Mouse (Mus musculus) midbrain, embryonic 14.5 days (tissue): ENCODE measurements around the gene Cd9. TPM values are rescaled to one million over a fixed set of nuclear protein-coding genes. Genes with fewer than 3 reads are reported as not detected.

Source experiments
- ATAC-seq: fragments of 200-750 bp; cut with Nextera tagmentation; 2 replicates; pipeline ENCODE4 v1.8.0; 2017; ENCODE audit warnings: moderate number of reproducible peaks, moderate library complexity; ENCODE audit not compliant: low FRiP score, low TSS enrichment
- DNase-seq: peaks from one replicate; pipeline ENCODE4 v3.0.0-alpha.2; 2015
- H3K27ac ChIP-seq: fragments of 300-500 bp; sonication (generic); replicated peaks from 2 replicates; pipeline ENCODE4 v1.5.1; 2014; ENCODE audit warnings: mild to moderate bottlenecking, low read depth, low read length, moderate library complexity
- H3K27me3 ChIP-seq: fragments of 300-500 bp; sonication (generic); 2 replicates; pipeline ENCODE4 v1.6.1; 2014; ENCODE audit warnings: low read length, control low read depth, mixed read lengths; ENCODE audit not compliant: control insufficient read depth, insufficient read depth
- H3K36me3 ChIP-seq: fragments of 300-500 bp; sonication (generic); 2 replicates; pipeline ENCODE4 v1.6.1; 2014; ENCODE audit warnings: low read length, control low read depth; ENCODE audit not compliant: control insufficient read depth, insufficient read depth
- H3K4me1 ChIP-seq: fragments of 300-500 bp; sonication (generic); 2 replicates; pipeline ENCODE4 v1.6.1; 2014; ENCODE audit warnings: mild to moderate bottlenecking, antibody characterized with exemption, low read length, control low read depth; ENCODE audit not compliant: control insufficient read depth, insufficient read depth
- H3K4me2 ChIP-seq: fragments of 300-500 bp; sonication (generic); 2 replicates; pipeline ENCODE4 v1.6.1; 2014; ENCODE audit warnings: mild to moderate bottlenecking, low read length, moderate library complexity
- H3K4me3 ChIP-seq: fragments of 300-500 bp; sonication (generic); replicated peaks from 2 replicates; pipeline ENCODE4 v1.5.1; 2014; ENCODE audit warnings: low read depth, low read length
- H3K9ac ChIP-seq: fragments of 300-500 bp; sonication (generic); replicated peaks from 2 replicates; pipeline ENCODE4 v1.6.1; 2014; ENCODE audit warnings: mild to moderate bottlenecking, low read length, moderate library complexity
- H3K9me3 ChIP-seq: fragments of 300-500 bp; sonication (generic); 2 replicates; pipeline ENCODE4 v1.6.1; 2016; ENCODE audit warnings: low read length, control low read depth, mixed read lengths; ENCODE audit not compliant: control insufficient read depth
- WGBS: fragments of 180-500 bp; shearing (Covaris S2); extraction: QIAGEN DNeasy Blood & Tissue Kit; methylation state at CpG from one replicate; pipeline ENCODE4 v1.1.7; 2014; 5-methylcytosine and 5-hydroxymethylcytosine counted together
- polyA plus RNA-seq: library from polyadenylated mRNA; unstranded; fragments of >200 nt; fragmentation: Nextera tagmentation; extraction: Ambion mirVana; gene quantifications from 2 replicates; pipeline ENCODE4 v1.2.1, GENCODE M21; 2014

Cd9 gene
- polyA plus RNA-seq, 1 experiment from 2014 or later, result 59.8 TPM

DNA sequence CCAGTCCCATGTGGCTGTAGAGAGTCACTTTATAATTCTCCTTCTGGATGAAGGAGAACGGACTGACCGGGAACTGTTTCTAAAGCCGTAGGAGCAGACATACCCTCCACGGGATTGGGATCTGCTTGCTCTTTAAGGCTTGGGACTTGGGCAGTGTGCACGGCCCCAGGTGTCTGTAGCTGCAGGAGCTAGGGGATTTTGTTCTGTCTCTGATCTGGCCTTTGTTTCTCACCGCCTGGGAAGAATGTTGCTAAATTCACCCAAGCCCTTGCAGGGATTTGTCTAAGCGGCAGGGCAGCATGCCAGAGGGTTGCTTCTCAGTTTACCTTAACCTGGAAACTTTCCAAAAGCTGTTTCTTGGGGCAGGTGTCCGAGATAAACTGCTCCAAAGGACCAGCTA lies 32.8 kb downstream of the Cd9 start:
- DNase-seq, result no peak
- H3K9me3 ChIP-seq, result no peaks in the 10 kb centered on the region
- no peak overlapping the region for H3K9ac ChIP-seq
- no peak for ATAC-seq
- H3K36me3 ChIP-seq, result no peaks in the 10 kb centered on the region
- H3K27me3 ChIP-seq, result no peaks in the 10 kb centered on the region
- no peak overlapping the region for H3K4me3 ChIP-seq
- no peak overlapping the region for H3K27ac ChIP-seq
- H3K4me1 ChIP-seq, result no peaks in the 10 kb centered on the region
- WGBS, result 60% methylated on average over 8 of the region's 8 CpGs
- no peak overlapping the region for H3K4me2 ChIP-seq

GRCm38 (mm10) chr6:125461325-125461724 lies 33.3 kb downstream of the Cd9 start:
- no peak overlapping the region for H3K27ac ChIP-seq
- WGBS, result 89% methylated on average over 7 of the region's 7 CpGs
- no peaks in the 10 kb centered on the region for H3K36me3 ChIP-seq
- H3K4me1 ChIP-seq, result no peaks in the 10 kb centered on the region
- ATAC-seq (no peak), DNase-seq (no peak)
- H3K27me3 ChIP-seq, result no peaks in the 10 kb centered on the region
- H3K9ac ChIP-seq, result no peak overlapping the region
- H3K4me3 ChIP-seq, result no peak overlapping the region
- H3K4me2 ChIP-seq, result no peak overlapping the region
- H3K9me3 ChIP-seq, result no peaks in the 10 kb centered on the region

GRCm38 (mm10) chr6:125460589-125460988 lies 34.0 kb downstream of the Cd9 start:
- no peak for DNase-seq
- Histone ChIP-seq H3K9me3 (no peaks in the 10 kb centered on the region), H3K9ac (no peak overlapping the region), H3K4me3 (no peak overlapping the region), H3K36me3 (no peaks in the 10 kb centered on the region), H3K27me3 (no peaks in the 10 kb centered on the region), H3K4me1 (no peaks in the 10 kb centered on the region), H3K4me2 (no peak overlapping the region), H3K27ac (no peak overlapping the region)
- 89% methylated on average over 11 of the region's 11 CpGs for WGBS
- no peak for ATAC-seq

DNA sequence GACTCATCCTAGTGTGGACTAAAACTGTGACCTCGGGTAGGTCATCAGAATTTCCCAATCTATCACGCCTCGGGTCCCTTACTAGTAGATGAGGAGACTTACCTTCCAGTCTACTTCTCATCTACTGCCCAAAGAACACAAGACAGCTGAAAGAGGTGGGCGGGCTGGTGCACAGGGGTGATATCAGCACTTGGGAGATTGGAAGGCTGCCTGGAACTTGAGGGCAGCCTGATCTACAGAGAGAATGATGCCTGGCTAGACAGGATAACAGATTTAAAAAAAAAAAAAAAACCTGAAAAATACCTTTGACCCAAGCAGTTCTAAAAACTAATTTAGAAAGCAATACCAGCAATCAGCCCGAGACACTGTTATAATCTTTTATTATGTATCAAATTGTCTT lies 34.7 kb downstream of the Cd9 start:
- Histone ChIP-seq H3K4me2 (no peak overlapping the region), H3K9me3 (no peaks in the 10 kb centered on the region), H3K4me1 (no peaks in the 10 kb centered on the region), H3K9ac (no peak overlapping the region), H3K4me3 (no peak overlapping the region), H3K27me3 (no peaks in the 10 kb centered on the region), H3K36me3 (no peaks in the 10 kb centered on the region), H3K27ac (no peak overlapping the region)
- DNase-seq, result no peak
- no peak for ATAC-seq
- 89% methylated on average over 5 of the region's 5 CpGs for WGBS

- no peak overlapping the region for H3K4me3 ChIP-seq
- H3K9ac ChIP-seq, result no peak overlapping the region
- H3K4me2 ChIP-seq, result no peak overlapping the region
- no peaks in the 10 kb centered on the region for H3K36me3 ChIP-seq
- no peaks in the 10 kb centered on the region for H3K9me3 ChIP-seq
- H3K27ac ChIP-seq, result no peak overlapping the region
- H3K27me3 ChIP-seq, result no peaks in the 10 kb centered on the region
- 50% methylated on average over 12 of the region's 12 CpGs for WGBS
- no peak for ATAC-seq
- DNase-seq, result no peak
- H3K4me1 ChIP-seq, result no peaks in the 10 kb centered on the region
Observed at GRCm38 (mm10) chr6:125455806-125456520, 38.6 kb downstream of the Cd9 start.

DNA sequence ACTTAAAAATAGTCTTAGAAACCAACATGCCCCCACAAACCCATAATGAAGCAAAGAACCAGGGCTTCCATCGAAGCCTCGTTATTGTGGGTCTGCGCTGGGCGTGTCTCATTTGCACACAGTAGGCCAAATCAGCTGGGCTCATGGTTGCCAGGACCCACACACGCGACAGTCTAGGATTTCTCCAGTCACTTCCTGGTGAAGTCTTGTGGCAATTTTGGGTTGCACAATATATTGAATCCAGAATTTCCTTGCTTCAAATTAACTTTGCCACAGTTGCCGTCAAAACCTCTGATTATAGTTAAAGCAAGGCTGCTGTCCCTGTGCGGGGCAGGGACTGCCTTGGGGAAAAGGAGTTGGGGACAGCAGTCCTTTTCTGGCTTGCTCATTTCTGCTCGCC lies 39.9 kb downstream of the Cd9 start:
- no peaks in the 10 kb centered on the region for H3K4me1 ChIP-seq
- no peak overlapping the region for H3K4me3 ChIP-seq
- H3K9ac ChIP-seq, result no peak overlapping the region
- no peaks in the 10 kb centered on the region for H3K9me3 ChIP-seq
- no peaks in the 10 kb centered on the region for H3K36me3 ChIP-seq
- DNase-seq, result no peak
- no peaks in the 10 kb centered on the region for H3K27me3 ChIP-seq
- no peak overlapping the region for H3K27ac ChIP-seq
- no peak overlapping the region for H3K4me2 ChIP-seq
- 85% methylated on average over 9 of the region's 9 CpGs for WGBS
- no peak for ATAC-seq

GRCm38 (mm10) chr6:125454299-125454698 lies 40.3 kb downstream of the Cd9 start:
- Histone ChIP-seq H3K9ac (no peak overlapping the region), H3K36me3 (no peaks in the 10 kb centered on the region), H3K27ac (no peak overlapping the region), H3K4me1 (no peaks in the 10 kb centered on the region), H3K4me2 (no peak overlapping the region), H3K27me3 (no peaks in the 10 kb centered on the region), H3K4me3 (no peak overlapping the region), H3K9me3 (no peaks in the 10 kb centered on the region)
- WGBS, result 37% methylated on average over 5 of the region's 5 CpGs
- DNase-seq (no peak), ATAC-seq (no peak)

- ATAC-seq, result no peak
- WGBS, result 32% methylated on average over 2 of the region's 2 CpGs
- Histone ChIP-seq H3K27ac (no peak overlapping the region), H3K4me2 (no peak overlapping the region), H3K9ac (no peak overlapping the region), H3K4me3 (no peak overlapping the region), H3K4me1 (no peaks in the 10 kb centered on the region), H3K36me3 (no peaks in the 10 kb centered on the region), H3K9me3 (no peaks in the 10 kb centered on the region), H3K27me3 (no peaks in the 10 kb centered on the region)
- no peak for DNase-seq
Observed at GRCm38 (mm10) chr6:125447660-125448059, 46.9 kb downstream of the Cd9 start.

DNA sequence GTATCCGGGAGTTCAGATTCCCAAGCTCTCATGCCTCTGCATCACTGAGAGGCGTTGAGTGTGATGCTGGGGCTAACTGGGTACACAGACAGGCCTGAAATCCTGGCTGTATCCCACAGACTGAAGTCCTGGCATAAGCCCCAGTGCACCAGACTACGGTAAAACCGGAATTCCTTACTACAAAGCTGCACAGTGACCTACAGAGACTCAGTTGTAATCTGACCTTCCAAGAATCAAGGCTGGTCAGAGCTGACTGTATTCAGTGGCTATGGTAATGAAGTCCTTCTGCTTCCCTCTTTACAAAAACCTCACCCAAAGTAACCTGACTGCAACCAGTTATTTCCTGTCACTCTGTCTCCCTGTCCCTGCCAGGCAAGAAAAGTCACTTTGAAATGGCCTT lies 47.4 kb downstream of the Cd9 start:
- no peaks in the 10 kb centered on the region for H3K36me3 ChIP-seq
- no peak overlapping the region for H3K9ac ChIP-seq
- H3K4me3 ChIP-seq, result no peak overlapping the region
- no peaks in the 10 kb centered on the region for H3K27me3 ChIP-seq
- no peak for ATAC-seq
- WGBS, result 48% methylated on average over 4 of the region's 4 CpGs
- no peaks in the 10 kb centered on the region for H3K9me3 ChIP-seq
- H3K4me2 ChIP-seq, result no peak overlapping the region
- DNase-seq, result no peak
- no peak overlapping the region for H3K27ac ChIP-seq
- H3K4me1 ChIP-seq, result no peaks in the 10 kb centered on the region
